Mouse (Mus musculus): ENCODE measurements around the gene Snrnp25. TPM values are rescaled to one million over a fixed set of nuclear protein-coding genes. Genes with fewer than 3 reads are reported as not detected.

The Snrnp25 gene
- polyA plus RNA-seq, 1 experiment = 58.3 TPM

GRCm38 (mm10) chr11:32184469-32184868 lies 20.7 kb upstream of the Snrnp25 start:
- Histone ChIP-seq H3K79me2 (ENCODE audit: control insufficient read depth, insufficient read depth) (no peaks in the 10 kb centered on the region), H3K4me3 (no peak overlapping the region), H3ac (ENCODE audit: control insufficient read depth, insufficient read length) (no peak overlapping the region), H3K27me3 (ENCODE audit: control insufficient read depth, insufficient read depth, insufficient read length) (peaks cover 24% of the 10 kb centered on the region), H3K36me3 (ENCODE audit: control insufficient read depth, insufficient read depth) (no peaks in the 10 kb centered on the region), H3K4me2 (ENCODE audit: low read depth) (no peak overlapping the region)
- TF ChIP-seq E2F4 (IDR thresholded peaks at IDR 0.05; ENCODE audit: insufficient read depth) (no peak), TCF12 (IDR thresholded peaks at IDR 0.05; ENCODE audit: insufficient read depth, poor library complexity, severe bottlenecking) (no peak), POLR2A (IDR thresholded peaks at IDR 0.05; ENCODE audit: insufficient read length, low read depth) (no peak), USF1 (IDR thresholded peaks at IDR 0.05; ENCODE audit: low read depth) (no peak), REST (IDR thresholded peaks at IDR 0.05; ENCODE audit: insufficient read depth, insufficient read length) (no peak), MAX (IDR thresholded peaks at IDR 0.05; ENCODE audit: low read depth) (no peak), POLR2AphosphoS2 (IDR thresholded peaks at IDR 0.05; ENCODE audit: insufficient read length, low read depth) (no peak), MYOG (IDR thresholded peaks at IDR 0.05; ENCODE audit: control insufficient read depth in 1 of 3, insufficient read depth in 1 of 3, insufficient read length in 2 of 3, low read depth in 2 of 3) (no peak), MYOD1 (IDR thresholded peaks at IDR 0.05; ENCODE audit: control insufficient read depth in 1 of 3, insufficient read length in 2 of 3, low read depth in 2 of 3) (no peak), SRF (IDR thresholded peaks at IDR 0.05; ENCODE audit: control insufficient read depth, insufficient read length, low read depth) (no peak), CEBPB (IDR thresholded peaks at IDR 0.05; ENCODE audit: insufficient read depth, poor library complexity, severe bottlenecking) (no peak), TCF3 (IDR thresholded peaks at IDR 0.05; ENCODE audit: insufficient read length, low read depth) (no peak)

GRCm38 (mm10) chr11:32186031-32186430 lies 19.2 kb upstream of the Snrnp25 start:
- Histone ChIP-seq H3K79me2 (ENCODE audit: control insufficient read depth, insufficient read depth) (no peaks in the 10 kb centered on the region), H3K4me3 (no peak overlapping the region), H3K4me2 (ENCODE audit: low read depth) (no peak overlapping the region), H3K27me3 (ENCODE audit: control insufficient read depth, insufficient read depth, insufficient read length) (peaks cover 32% of the 10 kb centered on the region), H3K36me3 (ENCODE audit: control insufficient read depth, insufficient read depth) (no peaks in the 10 kb centered on the region), H3ac (ENCODE audit: control insufficient read depth, insufficient read length) (no peak overlapping the region)
- no peak for TF ChIP-seq USF1 (IDR thresholded peaks at IDR 0.05; ENCODE audit: low read depth)
- no peak for TF ChIP-seq MYOD1 (IDR thresholded peaks at IDR 0.05; ENCODE audit: control insufficient read depth in 1 of 3, insufficient read length in 2 of 3, low read depth in 2 of 3)
- TF ChIP-seq CEBPB (IDR thresholded peaks at IDR 0.05; ENCODE audit: insufficient read depth, poor library complexity, severe bottlenecking) = no peak
- TF ChIP-seq TCF12 (IDR thresholded peaks at IDR 0.05; ENCODE audit: insufficient read depth, poor library complexity, severe bottlenecking) = no peak
- TF ChIP-seq MAX (IDR thresholded peaks at IDR 0.05; ENCODE audit: low read depth) = no peak
- TF ChIP-seq SRF (IDR thresholded peaks at IDR 0.05; ENCODE audit: control insufficient read depth, insufficient read length, low read depth) = no peak
- no peak for TF ChIP-seq MYOG (IDR thresholded peaks at IDR 0.05; ENCODE audit: control insufficient read depth in 1 of 3, insufficient read depth in 1 of 3, insufficient read length in 2 of 3, low read depth in 2 of 3)
- TF ChIP-seq TCF3 (IDR thresholded peaks at IDR 0.05; ENCODE audit: insufficient read length, low read depth) = no peak
- TF ChIP-seq POLR2A (IDR thresholded peaks at IDR 0.05; ENCODE audit: insufficient read length, low read depth) = no peak
- no peak for TF ChIP-seq REST (IDR thresholded peaks at IDR 0.05; ENCODE audit: insufficient read depth, insufficient read length)
- TF ChIP-seq E2F4 (IDR thresholded peaks at IDR 0.05; ENCODE audit: insufficient read depth) = no peak
- no peak for TF ChIP-seq POLR2AphosphoS2 (IDR thresholded peaks at IDR 0.05; ENCODE audit: insufficient read length, low read depth)

- Histone ChIP-seq H3K36me3 (ENCODE audit: control insufficient read depth, insufficient read depth) (no peaks in the 10 kb centered on the region), H3ac (ENCODE audit: control insufficient read depth, insufficient read length) (no peak overlapping the region), H3K79me2 (ENCODE audit: control insufficient read depth, insufficient read depth) (no peaks in the 10 kb centered on the region), H3K4me3 (no peak overlapping the region), H3K27me3 (ENCODE audit: control insufficient read depth, insufficient read depth, insufficient read length) (peaks cover 32% of the 10 kb centered on the region), H3K4me2 (ENCODE audit: low read depth) (no peak overlapping the region)
- TF ChIP-seq USF1 (IDR thresholded peaks at IDR 0.05; ENCODE audit: low read depth) = no peak
- TF ChIP-seq MYOG (IDR thresholded peaks at IDR 0.05; ENCODE audit: control insufficient read depth in 1 of 3, insufficient read depth in 1 of 3, insufficient read length in 2 of 3, low read depth in 2 of 3) = no peak
- TF ChIP-seq MAX (IDR thresholded peaks at IDR 0.05; ENCODE audit: low read depth) = no peak
- TF ChIP-seq POLR2AphosphoS2 (IDR thresholded peaks at IDR 0.05; ENCODE audit: insufficient read length, low read depth) = no peak
- TF ChIP-seq CEBPB (IDR thresholded peaks at IDR 0.05; ENCODE audit: insufficient read depth, poor library complexity, severe bottlenecking) = no peak
- no peak for TF ChIP-seq REST (IDR thresholded peaks at IDR 0.05; ENCODE audit: insufficient read depth, insufficient read length)
- TF ChIP-seq POLR2A (IDR thresholded peaks at IDR 0.05; ENCODE audit: insufficient read length, low read depth) = no peak
- no peak for TF ChIP-seq E2F4 (IDR thresholded peaks at IDR 0.05; ENCODE audit: insufficient read depth)
- TF ChIP-seq TCF12 (IDR thresholded peaks at IDR 0.05; ENCODE audit: insufficient read depth, poor library complexity, severe bottlenecking) = no peak
- no peak for TF ChIP-seq MYOD1 (IDR thresholded peaks at IDR 0.05; ENCODE audit: control insufficient read depth in 1 of 3, insufficient read length in 2 of 3, low read depth in 2 of 3)
- TF ChIP-seq TCF3 (IDR thresholded peaks at IDR 0.05; ENCODE audit: insufficient read length, low read depth) = no peak
- TF ChIP-seq SRF (IDR thresholded peaks at IDR 0.05; ENCODE audit: control insufficient read depth, insufficient read length, low read depth) = no peak
Measured at GRCm38 (mm10) chr11:32187256-32187655, 18.0 kb upstream of the Snrnp25 start.

GRCm38 (mm10) chr11:32188881-32189280 lies 16.3 kb upstream of the Snrnp25 start:
- no peak overlapping the region for H3K4me2 ChIP-seq (ENCODE audit: low read depth)

More at GRCm38 (mm10) chr11:32188881-32189280, 16.3 kb upstream of the Snrnp25 start:
- TF ChIP-seq TCF3 (IDR thresholded peaks at IDR 0.05; ENCODE audit: insufficient read length, low read depth) (no peak), TCF12 (IDR thresholded peaks at IDR 0.05; ENCODE audit: insufficient read depth, poor library complexity, severe bottlenecking) (no peak), POLR2AphosphoS2 (IDR thresholded peaks at IDR 0.05; ENCODE audit: insufficient read length, low read depth) (no peak), USF1 (IDR thresholded peaks at IDR 0.05; ENCODE audit: low read depth) (no peak), MYOD1 (IDR thresholded peaks at IDR 0.05; ENCODE audit: control insufficient read depth in 1 of 3, insufficient read length in 2 of 3, low read depth in 2 of 3) (no peak), MYOG (IDR thresholded peaks at IDR 0.05; ENCODE audit: control insufficient read depth in 1 of 3, insufficient read depth in 1 of 3, insufficient read length in 2 of 3, low read depth in 2 of 3) (no peak), REST (IDR thresholded peaks at IDR 0.05; ENCODE audit: insufficient read depth, insufficient read length) (no peak), MAX (IDR thresholded peaks at IDR 0.05; ENCODE audit: low read depth) (no peak), CEBPB (IDR thresholded peaks at IDR 0.05; ENCODE audit: insufficient read depth, poor library complexity, severe bottlenecking) (no peak), E2F4 (IDR thresholded peaks at IDR 0.05; ENCODE audit: insufficient read depth) (no peak), SRF (IDR thresholded peaks at IDR 0.05; ENCODE audit: control insufficient read depth, insufficient read length, low read depth) (no peak), POLR2A (IDR thresholded peaks at IDR 0.05; ENCODE audit: insufficient read length, low read depth) (no peak)
- Histone ChIP-seq H3ac (ENCODE audit: control insufficient read depth, insufficient read length) (no peak overlapping the region), H3K4me3 (no peak overlapping the region), H3K27me3 (ENCODE audit: control insufficient read depth, insufficient read depth, insufficient read length) (peaks cover 42% of the 10 kb centered on the region), H3K36me3 (ENCODE audit: control insufficient read depth, insufficient read depth) (no peaks in the 10 kb centered on the region), H3K79me2 (ENCODE audit: control insufficient read depth, insufficient read depth) (no peaks in the 10 kb centered on the region)
